Mouse (Mus musculus): ENCODE measurements around the gene Cdk15.
A peak's percentile ranks its signal among the peaks of the same experiment; 100 is the strongest.

Cdk15 gene

DNA sequence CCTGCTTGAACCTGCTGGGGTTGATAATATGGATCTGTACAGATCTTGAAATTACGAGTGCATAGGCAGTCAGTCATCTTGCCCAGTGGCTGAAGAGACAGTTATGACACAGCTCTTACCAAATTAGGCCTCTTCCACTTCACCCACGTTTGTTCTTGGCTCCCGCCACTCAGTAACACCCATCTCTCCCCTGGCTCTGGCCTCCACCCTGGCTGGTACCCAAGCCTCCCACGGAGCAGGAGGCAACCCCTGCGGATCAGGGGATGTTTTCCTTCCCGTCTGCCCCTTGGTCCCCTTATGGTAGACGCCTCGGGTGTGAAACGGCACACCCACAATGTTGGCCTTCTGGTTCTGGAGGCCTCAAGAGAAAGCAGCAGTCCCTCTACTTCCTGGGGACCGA is 124.2 kb downstream of the Cdk15 start:
- no peak for DNase-seq

GRCm38 (mm10) chr1:59381483-59381882 is 124.8 kb downstream of the Cdk15 start:
- no peak for DNase-seq

DNA sequence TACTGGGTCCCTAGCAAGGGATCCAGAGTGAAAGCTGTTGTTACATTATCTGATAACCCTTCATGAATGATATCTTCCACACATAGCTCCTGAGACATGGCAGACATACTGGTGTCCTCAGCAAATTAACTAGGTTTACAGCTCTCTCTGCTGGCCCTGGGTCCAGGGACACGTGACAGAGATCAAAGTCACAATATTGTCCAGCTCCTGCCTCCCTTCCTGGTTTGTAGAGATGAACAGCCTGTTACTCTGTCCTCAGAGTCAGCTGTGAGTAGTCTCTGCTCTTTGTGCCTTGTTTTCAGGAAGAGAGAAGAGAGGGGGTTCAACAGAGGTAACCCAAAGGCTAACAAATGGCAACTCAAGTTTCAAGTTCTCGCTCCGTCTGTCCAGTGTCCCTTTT is 125.8 kb downstream of the Cdk15 start:
- no peak for DNase-seq

GRCm38 (mm10) chr1:59383049-59383610 is 126.4 kb downstream of the Cdk15 start:
- no peak for DNase-seq

DNA sequence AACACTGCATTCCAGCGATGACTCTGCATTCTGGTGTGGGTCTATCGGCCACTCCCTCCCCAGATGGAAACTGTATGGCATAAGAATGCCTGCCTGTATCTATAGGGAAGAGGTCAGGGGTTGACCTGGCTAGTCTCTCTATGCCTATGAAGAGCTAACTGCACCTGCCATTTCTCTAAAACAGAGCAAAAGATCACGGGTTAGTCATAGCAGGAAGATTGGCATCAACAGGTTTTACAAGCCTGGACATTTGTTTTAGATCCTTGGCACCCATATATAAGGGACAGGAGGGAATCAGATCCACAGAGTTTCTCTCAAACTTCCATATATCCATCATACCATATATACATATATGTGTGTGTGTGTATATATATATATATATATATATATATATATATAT is 127.7 kb downstream of the Cdk15 start:
- no peak for DNase-seq

DNA sequence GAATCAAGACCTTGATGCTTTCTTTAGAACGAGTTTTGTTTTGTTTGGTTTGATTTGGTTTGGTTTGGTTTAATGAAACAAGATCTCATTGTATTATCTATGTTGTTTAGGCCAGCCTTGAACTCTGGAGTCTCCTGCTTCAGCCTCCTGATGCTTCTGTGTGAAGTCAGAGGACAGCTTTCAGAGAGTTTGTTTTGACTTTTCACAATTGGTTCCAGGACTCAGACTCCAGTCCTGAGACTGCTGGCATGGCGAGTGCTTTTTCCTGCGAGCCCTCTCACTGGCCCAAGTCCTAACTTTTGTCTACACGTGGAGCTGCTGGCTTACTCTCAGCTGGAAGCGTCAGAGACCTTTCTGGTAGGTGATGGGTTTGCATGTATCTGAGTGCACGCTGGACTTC is 128.9 kb downstream of the Cdk15 start:
- no peak for DNase-seq

DNA sequence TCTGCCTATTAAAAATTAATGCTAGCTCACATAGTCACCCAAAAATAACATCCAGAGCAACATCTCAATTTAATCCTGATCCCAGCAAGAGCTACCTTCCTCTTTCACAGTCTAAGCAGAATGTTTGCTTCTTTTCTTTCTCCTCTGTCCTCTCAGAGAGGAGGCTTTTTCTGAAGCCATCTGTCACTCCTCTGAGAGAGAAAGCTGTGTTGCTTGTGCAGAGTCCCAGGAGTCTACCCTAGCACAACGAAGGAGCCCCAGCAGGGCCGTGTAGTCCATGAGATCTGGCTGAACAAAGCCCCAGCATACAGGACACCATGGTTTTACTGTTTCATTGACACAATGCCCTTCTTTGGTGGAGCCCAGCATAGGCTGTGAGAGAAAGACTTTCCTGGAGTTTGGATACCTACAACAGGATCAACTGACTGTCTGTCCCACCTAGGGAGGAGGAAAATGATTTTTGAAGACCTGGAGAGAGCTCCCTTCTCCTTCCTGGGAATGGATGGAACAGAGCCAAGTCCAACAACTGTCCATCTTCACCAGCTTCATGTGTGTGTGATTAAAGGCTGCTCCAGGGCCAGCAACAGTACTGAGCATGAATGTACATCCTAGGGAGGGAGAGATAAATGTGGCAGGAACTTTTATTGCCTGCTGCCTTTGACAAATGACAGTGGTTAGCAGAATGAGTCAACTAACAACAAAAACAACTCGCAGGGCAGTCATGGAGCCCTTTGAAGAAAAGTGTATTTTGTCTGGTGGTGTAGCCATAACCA is 131.0 kb downstream of the Cdk15 start:
- DNase-seq: peak; percentile 48

DNA sequence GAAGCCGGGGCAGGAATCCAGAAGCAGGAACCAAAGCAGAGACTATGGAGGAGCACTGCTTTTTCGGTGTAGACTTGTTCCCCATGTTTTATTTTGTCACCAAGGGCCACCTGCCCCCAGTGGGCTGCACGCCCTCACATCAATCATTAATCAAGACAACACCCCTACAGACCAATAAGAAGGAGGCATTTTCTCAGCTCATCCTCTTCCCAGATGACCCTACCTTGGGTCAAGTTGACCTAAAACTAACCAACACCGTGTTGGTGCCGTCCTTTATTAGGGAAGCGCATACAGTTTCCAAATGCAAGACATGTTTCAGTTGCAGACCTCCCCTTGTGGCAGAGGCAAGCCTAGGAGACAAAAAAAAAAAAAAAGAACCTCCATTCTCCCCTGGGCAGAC is 132.5 kb downstream of the Cdk15 start:
- no peak for DNase-seq

DNA sequence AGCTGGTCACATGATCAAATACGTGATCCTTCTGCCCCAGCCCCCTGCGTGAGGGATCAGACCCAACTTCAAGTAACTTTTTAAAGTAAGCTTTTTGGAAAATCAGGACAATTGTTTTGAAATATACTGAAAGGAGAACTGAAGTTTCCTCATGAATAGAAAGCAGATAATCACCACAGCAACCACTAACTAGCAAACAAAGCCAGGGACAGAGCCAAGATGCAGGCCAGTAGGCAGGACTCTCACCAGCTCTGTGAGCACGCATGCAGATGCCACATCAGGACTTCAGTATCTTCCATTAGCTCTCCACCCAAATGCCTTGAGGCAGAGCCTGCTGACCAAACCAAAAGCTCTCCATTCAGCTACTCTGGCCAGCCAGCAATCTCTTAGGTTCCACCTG is 135.0 kb downstream of the Cdk15 start:
- DNase-seq: no peak

- DNase-seq: no peak
Observed at GRCm38 (mm10) chr1:59394072-59394471, 137.4 kb downstream of the Cdk15 start.

DNA sequence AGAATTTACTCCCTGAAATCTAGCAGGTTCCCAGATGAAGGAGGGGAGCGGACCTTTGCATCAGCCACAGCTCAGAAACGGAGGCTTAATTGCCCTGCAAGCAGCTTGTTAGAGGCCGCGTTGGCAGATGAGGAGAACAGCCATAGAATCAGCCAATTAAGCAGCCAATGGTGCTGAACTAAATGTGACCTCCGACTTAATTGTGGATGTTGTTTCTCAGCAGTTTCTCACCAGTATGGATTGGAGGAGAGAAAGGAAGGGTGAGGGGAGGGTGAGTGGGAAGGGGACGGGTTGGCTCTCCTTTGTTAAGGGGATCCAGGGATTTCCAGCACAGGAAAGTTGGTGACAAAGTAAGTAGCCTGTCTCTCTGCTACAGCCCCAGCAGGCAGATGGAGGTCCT is 137.9 kb downstream of the Cdk15 start:
- no peak for DNase-seq

GRCm38 (mm10) chr1:59395992-59396391 is 139.3 kb downstream of the Cdk15 start:
- no peak for DNase-seq

DNA sequence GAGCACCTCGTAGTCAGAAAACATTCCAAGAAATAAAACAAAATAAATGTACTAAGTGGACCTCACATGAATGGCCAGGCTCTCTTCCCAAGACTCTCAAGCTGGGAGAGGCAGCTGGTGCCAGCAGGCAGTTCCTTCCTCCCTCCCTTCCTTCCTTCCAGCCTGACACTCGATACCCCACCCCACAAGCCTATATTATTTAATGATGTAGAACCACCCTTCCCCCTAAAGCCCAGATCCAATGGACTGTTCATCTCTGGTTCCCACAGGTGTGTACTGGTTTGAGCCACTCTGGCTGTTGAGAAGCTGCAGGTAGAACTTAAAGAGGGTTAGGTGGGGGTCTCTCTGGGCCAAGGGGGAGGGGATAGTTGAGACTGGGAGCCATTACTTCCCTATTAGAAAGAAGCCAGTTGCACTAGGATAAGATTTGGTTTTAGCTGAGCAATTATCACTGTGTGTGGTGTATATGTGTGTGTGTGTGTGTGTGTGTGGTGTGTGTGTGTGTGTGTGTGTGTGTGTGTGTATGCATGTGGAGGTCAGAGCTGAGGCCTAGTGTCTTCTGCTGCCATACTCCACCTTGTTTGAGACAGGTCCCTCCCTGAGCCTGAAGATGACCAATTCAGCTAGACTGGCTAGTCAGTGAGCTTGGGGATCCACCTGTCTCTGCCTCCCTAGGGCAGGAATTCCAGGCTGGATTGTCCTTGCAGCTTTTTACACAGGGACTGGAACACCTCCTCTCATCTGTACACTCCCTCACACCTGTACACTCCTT is 143.0 kb downstream of the Cdk15 start:
- DNase-seq: no peak

DNA sequence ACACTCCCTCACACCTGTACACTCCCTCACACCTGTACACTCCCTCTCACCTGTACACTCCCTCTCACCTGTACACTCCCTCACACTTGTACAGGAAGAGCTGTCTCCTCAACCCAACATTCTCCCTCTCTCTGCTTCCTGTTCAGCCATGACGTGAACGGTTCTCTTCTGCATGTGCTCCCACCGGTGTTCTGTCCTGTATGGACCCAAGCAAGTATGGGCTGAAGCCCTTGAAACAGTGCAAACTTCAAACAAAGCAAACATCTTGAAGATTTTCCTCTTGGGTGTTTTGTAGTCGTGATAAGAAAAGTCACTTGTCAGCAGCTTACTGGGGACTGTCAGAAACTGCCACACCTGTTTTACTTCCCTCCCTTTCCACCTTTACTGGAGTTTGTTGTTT is 144.5 kb downstream of the Cdk15 start:
- no peak for DNase-seq
